Mouse (Mus musculus) layer of hippocampus, adult 11-12 months (tissue): ENCODE data around the gene Cryzl2.

ENCODE experiments used
- DNase-seq: peaks from one replicate; pipeline ENCODE4 v3.0.0; 2022; ENCODE audit warnings: low spot score

The Cryzl2 gene

GRCm38 (mm10) chr1:157472716-157473115 is 14.3 kb downstream of the Cryzl2 start:
- DNase-seq: no peak

- DNase-seq: no peak
Measured at GRCm38 (mm10) chr1:157474865-157475264, 16.5 kb downstream of the Cryzl2 start.

- no peak for DNase-seq
Measured at GRCm38 (mm10) chr1:157476231-157476630, 17.9 kb downstream of the Cryzl2 start.

GRCm38 (mm10) chr1:157480090-157480489 is 21.7 kb downstream of the Cryzl2 start:
- DNase-seq: no peak

- no peak for DNase-seq
Measured at GRCm38 (mm10) chr1:157480901-157481300, 22.5 kb downstream of the Cryzl2 start.

GRCm38 (mm10) chr1:157481666-157482065 is 23.3 kb downstream of the Cryzl2 start:
- no peak for DNase-seq

GRCm38 (mm10) chr1:157484161-157484560 is 25.8 kb downstream of the Cryzl2 start:
- DNase-seq: no peak

- no peak for DNase-seq
Measured at GRCm38 (mm10) chr1:157500657-157501056, 42.3 kb downstream of the Cryzl2 start.

- DNase-seq: no peak
Measured at GRCm38 (mm10) chr1:157501352-157501945, 43.1 kb downstream of the Cryzl2 start.

GRCm38 (mm10) chr1:157503071-157503470 is 44.7 kb downstream of the Cryzl2 start:
- no peak for DNase-seq

GRCm38 (mm10) chr1:157506522-157506921 is 48.1 kb downstream of the Cryzl2 start, which contains the start of gene Sec16b:
Gene Sec16b, plus strand, starts transcription at chr1:157506728.
- no peak for DNase-seq

- DNase-seq: peak; percentile 47
Measured at GRCm38 (mm10) chr1:157506995-157507595, 48.7 kb downstream of the Cryzl2 start.

- no peak for DNase-seq
Measured at GRCm38 (mm10) chr1:157507814-157508213, 49.4 kb downstream of the Cryzl2 start.

- DNase-seq: no peak
Measured at GRCm38 (mm10) chr1:157512690-157513448, 54.5 kb downstream of the Cryzl2 start.

GRCm38 (mm10) chr1:157513559-157513958 is 55.2 kb downstream of the Cryzl2 start:
- no peak for DNase-seq

- no peak for DNase-seq
Measured at GRCm38 (mm10) chr1:157514298-157514697, 55.9 kb downstream of the Cryzl2 start.

- DNase-seq: no peak
Measured at GRCm38 (mm10) chr1:157516838-157517808, 58.7 kb downstream of the Cryzl2 start.

GRCm38 (mm10) chr1:157518111-157518523 is 59.7 kb downstream of the Cryzl2 start:
- DNase-seq: peak; percentile 70

GRCm38 (mm10) chr1:157519396-157519795 is 61.0 kb downstream of the Cryzl2 start:
- no peak for DNase-seq

- DNase-seq: no peak
Measured at GRCm38 (mm10) chr1:157522322-157522721, 63.9 kb downstream of the Cryzl2 start.

- no peak for DNase-seq
Measured at GRCm38 (mm10) chr1:157524775-157525174, 66.4 kb downstream of the Cryzl2 start.
